In the genomic region with DNA sequence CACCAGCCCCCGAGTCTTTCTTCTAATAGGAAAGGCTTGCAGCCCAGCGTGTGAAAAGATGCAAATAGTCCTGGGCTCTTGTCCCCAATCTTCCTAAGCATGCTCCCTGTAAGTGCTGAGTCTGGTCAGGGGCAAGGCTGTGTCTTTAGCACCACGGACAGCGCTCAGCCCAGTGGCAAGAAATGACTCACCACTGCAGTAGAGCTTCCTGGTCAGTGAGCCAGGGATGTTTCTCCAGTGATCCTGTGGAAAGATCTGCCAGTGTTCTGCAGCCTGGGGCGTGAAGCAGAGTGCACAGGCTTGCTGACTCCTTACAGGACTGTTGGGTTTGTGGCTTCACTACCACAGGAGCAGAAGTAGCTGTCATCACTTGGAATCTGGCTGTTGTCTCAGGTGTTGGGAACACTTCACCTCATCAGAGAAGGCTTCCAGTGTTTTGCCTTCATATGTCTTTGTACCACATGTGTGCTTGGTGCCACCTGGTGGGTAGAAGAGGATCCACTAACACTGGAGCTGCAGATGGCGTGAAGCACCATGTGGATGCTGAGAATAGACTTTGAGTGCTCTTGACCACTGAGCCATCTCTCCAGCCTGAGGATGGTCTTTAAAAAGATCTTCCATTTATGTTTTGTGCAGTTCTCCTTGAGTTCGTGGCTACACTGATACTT, we compare ENCODE assay signal across 8 mouse cellular contexts.
DNase-seq lines count a peak whose midpoint lies in the region; ATAC-seq lines count a peak whose summit lies in the region.

No protein-coding gene starts in this region.

- H3K36me3 ChIP-seq in hindbrain, embryonic 11.5 days (ENCODE audit: control insufficient read depth, insufficient read depth, low read length): no peaks in the 10 kb centered on the region
- H3K36me3 ChIP-seq in hindbrain, embryonic 13.5 days: peaks cover 17% of the 10 kb centered on the region
- no peaks in the 10 kb centered on the region for H3K36me3 ChIP-seq in embryonic facial prominence, embryonic 14.5 days (ENCODE audit: control insufficient read depth, insufficient read depth, low read length)
- H3K36me3 ChIP-seq in intestine, embryonic 16.5 days (ENCODE audit: control insufficient read depth, insufficient read depth, low read length): no peaks in the 10 kb centered on the region

- peak; percentile 49 for DNase-seq in hindbrain, embryonic 11.5 days (ENCODE audit: low spot score)
- DNase-seq in adrenal gland, adult 8-10 months: peak; percentile 52
- DNase-seq in embryonic facial prominence, embryonic 14.5 days (ENCODE audit: low spot score): peak; percentile 74
- DNase-seq in left cerebral cortex, postnatal 36 days (ENCODE audit: low spot score in 2 of 2): peak; percentile 51 to 64
- DNase-seq in ovary, postnatal 10 days (ENCODE audit: low spot score): peak; percentile 39
- no peak for DNase-seq in natural killer cell, adult 2 months (ENCODE audit: low spot score in 2 of 2)

- H3K9me3 ChIP-seq in hindbrain, embryonic 11.5 days (ENCODE audit: control insufficient read depth, low read length): no peaks in the 10 kb centered on the region
- H3K9me3 ChIP-seq in hindbrain, embryonic 13.5 days: no peaks in the 10 kb centered on the region
- no peaks in the 10 kb centered on the region for H3K9me3 ChIP-seq in embryonic facial prominence, embryonic 14.5 days (ENCODE audit: control insufficient read depth, low read length)
- H3K9me3 ChIP-seq in intestine, embryonic 16.5 days (ENCODE audit: control insufficient read depth, low read length): no peaks in the 10 kb centered on the region

- 47% methylated on average over 7 of the region's 7 CpGs for WGBS in hindbrain, embryonic 11.5 days
- 53% methylated on average over 7 of the region's 7 CpGs for WGBS in hindbrain, embryonic 13.5 days
- WGBS in embryonic facial prominence, embryonic 14.5 days: 36% methylated on average over 7 of the region's 7 CpGs
- WGBS in intestine, embryonic 16.5 days: 36% methylated on average over 7 of the region's 7 CpGs

- no peak overlapping the region for H3K4me3 ChIP-seq in hindbrain, embryonic 11.5 days (ENCODE audit: low read depth, low read length)
- no peak overlapping the region for H3K4me3 ChIP-seq in hindbrain, embryonic 13.5 days
- no peak overlapping the region for H3K4me3 ChIP-seq in embryonic facial prominence, embryonic 14.5 days (ENCODE audit: low read depth, low read length)
- no peak overlapping the region for H3K4me3 ChIP-seq in intestine, embryonic 16.5 days (ENCODE audit: low read length)

- intact Hi-C loops in left cerebral cortex, postnatal 36 days (cut with DNase I): loop anchor here (5.0 to 10.0 kb wide), 2 partner anchors 49 to 236 kb away; no protein-coding TSS in a partner anchor

- no peak for ATAC-seq in hindbrain, embryonic 11.5 days (ENCODE audit: low FRiP score)
- no peak for ATAC-seq in hindbrain, embryonic 13.5 days (ENCODE audit: low FRiP score)
- 0 out of 2 replicates have a peak, but pooled peaks have one; percentile 57 for ATAC-seq in embryonic facial prominence, embryonic 14.5 days (ENCODE audit: low read depth)
- ATAC-seq in intestine, embryonic 16.5 days: peak; percentile 64; the same call in 1 of the 2 replicates

- H3K27me3 ChIP-seq in hindbrain, embryonic 11.5 days (ENCODE audit: control insufficient read depth, insufficient read depth, low read length): no peaks in the 10 kb centered on the region
- H3K27me3 ChIP-seq in hindbrain, embryonic 13.5 days: no peaks in the 10 kb centered on the region
- H3K27me3 ChIP-seq in embryonic facial prominence, embryonic 14.5 days (replicated peaks; ENCODE audit: control insufficient read depth, insufficient read depth, low read length): no peaks in the 10 kb centered on the region
- no peaks in the 10 kb centered on the region for H3K27me3 ChIP-seq in intestine, embryonic 16.5 days (replicated peaks; ENCODE audit: control insufficient read depth, insufficient read depth, low read length)

- no peak overlapping the region for H3K9ac ChIP-seq in hindbrain, embryonic 11.5 days (ENCODE audit: low read depth, low read length)
- no peak overlapping the region for H3K9ac ChIP-seq in hindbrain, embryonic 13.5 days
- H3K9ac ChIP-seq in embryonic facial prominence, embryonic 14.5 days (ENCODE audit: low read depth, low read length): no peak overlapping the region
- H3K9ac ChIP-seq in intestine, embryonic 16.5 days (ENCODE audit: low read depth, low read length): no peak overlapping the region

- H3K4me1 ChIP-seq in hindbrain, embryonic 11.5 days (replicated peaks; ENCODE audit: control insufficient read depth, insufficient read depth, low read length): no peaks in the 10 kb centered on the region
- peaks cover 9% of the 10 kb centered on the region; the same call in 1 of the 2 replicates for H3K4me1 ChIP-seq in hindbrain, embryonic 13.5 days (replicated peaks)
- no peaks in the 10 kb centered on the region for H3K4me1 ChIP-seq in embryonic facial prominence, embryonic 14.5 days (ENCODE audit: control insufficient read depth, insufficient read depth, low read length)
- no peaks in the 10 kb centered on the region for H3K4me1 ChIP-seq in intestine, embryonic 16.5 days (ENCODE audit: control insufficient read depth, insufficient read depth, low read length)

- H3K4me2 ChIP-seq in hindbrain, embryonic 11.5 days (replicated peaks; ENCODE audit: low read depth, low read length): no peak overlapping the region
- H3K4me2 ChIP-seq in hindbrain, embryonic 13.5 days: no peak overlapping the region
- no peak overlapping the region for H3K4me2 ChIP-seq in embryonic facial prominence, embryonic 14.5 days (ENCODE audit: low read depth, low read length)
- no peak overlapping the region for H3K4me2 ChIP-seq in intestine, embryonic 16.5 days (ENCODE audit: low read depth, low read length)

- no peak overlapping the region for H3K27ac ChIP-seq in hindbrain, embryonic 11.5 days (ENCODE audit: low read depth, low read length)
- H3K27ac ChIP-seq in hindbrain, embryonic 13.5 days: no peak overlapping the region
- no peak overlapping the region for H3K27ac ChIP-seq in embryonic facial prominence, embryonic 14.5 days (replicated peaks; ENCODE audit: low read depth, low read length)
- H3K27ac ChIP-seq in intestine, embryonic 16.5 days (ENCODE audit: low read length): no peak overlapping the region

Comparison
In these comparisons a context has a peak if more than half of its experiments do, and no peak if none do; other contexts are left out.
1. ATAC-seq: peak in embryonic facial prominence, embryonic 14.5 days (single experiment) and intestine, embryonic 16.5 days (single experiment); none in hindbrain, embryonic 11.5 days (single experiment) and hindbrain, embryonic 13.5 days (single experiment).
2. DNase-seq: peak in hindbrain, embryonic 11.5 days (single experiment), adrenal gland, adult 8-10 months (single experiment), embryonic facial prominence, embryonic 14.5 days (single experiment), left cerebral cortex, postnatal 36 days (2 of 2) and ovary, postnatal 10 days (single experiment); none in natural killer cell, adult 2 months (0 of 2).